Mouse (Mus musculus) embryo, embryonic 11.5 days (tissue): Measurements from ENCODE around the gene Gemin6.
"Not testable (repeated sequence)": the region's sequence is repeated elsewhere in the genome, so short reads cannot be mapped to it uniquely, and the experiment has no call there.

Experiments used
- DNase-seq: peaks from one replicate; pipeline ENCODE4 v3.0.0-alpha.2; 2012; ENCODE audit warnings: low read depth, low spot score

Gene Gemin6

DNA sequence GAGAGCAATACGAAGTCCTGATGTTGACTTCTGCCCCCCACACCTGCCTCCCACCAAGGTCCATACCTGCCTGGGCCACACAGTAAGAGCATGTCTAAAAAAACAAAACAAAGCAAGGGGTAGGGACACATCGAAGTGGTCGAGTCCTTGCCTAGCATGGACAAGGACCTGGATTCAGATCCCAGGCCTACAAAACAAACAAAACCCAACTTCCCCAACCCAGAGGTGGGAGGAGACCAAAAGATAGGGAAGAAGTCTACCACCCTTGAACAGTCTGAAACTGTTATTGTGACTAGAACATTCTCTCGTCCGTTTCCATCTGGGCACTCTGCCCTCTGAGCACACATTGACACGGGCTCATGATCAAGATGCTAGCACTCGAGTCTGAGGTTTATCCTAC lies 10.1 kb downstream of the Gemin6 start:
- no peak for DNase-seq

DNA sequence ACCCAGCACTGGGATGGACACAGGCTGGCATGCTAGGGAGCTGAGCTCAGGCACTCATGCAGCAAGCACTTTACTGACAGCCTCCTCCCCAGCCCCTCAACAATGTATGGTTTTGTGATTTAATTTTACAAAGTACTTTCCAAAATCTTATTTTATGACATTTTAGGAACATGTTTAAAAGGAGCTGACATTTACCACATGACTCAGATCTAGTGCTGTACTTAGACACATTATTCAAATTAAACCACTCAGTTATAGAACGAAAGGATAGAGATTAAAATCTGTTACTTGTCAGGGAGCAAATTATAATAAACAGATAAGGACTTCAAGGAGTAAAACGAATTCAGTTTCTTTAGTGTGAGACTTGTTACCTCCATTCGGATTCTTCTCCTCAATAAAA lies 11.2 kb downstream of the Gemin6 start:
- no peak for DNase-seq

DNA sequence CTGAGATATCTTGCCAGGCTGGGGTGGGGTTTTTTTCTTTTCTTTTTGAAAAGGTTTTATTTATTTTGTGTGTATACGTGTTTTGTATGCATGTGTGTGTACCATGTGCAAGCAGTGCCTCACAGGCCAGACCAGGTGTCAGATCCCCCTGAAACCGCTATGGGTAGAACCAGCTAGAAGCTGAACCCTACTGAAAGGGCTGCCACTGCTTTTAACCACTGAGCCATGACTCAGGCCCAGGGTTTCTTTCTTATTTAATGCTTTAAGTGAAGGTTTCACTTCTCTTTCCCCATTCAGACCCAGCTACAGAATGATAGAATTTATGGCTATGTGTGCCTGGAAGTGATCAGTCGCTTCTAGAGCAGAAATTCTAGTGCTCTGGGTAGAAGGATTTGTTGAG lies 12.6 kb downstream of the Gemin6 start:
- no peak for DNase-seq

DNA sequence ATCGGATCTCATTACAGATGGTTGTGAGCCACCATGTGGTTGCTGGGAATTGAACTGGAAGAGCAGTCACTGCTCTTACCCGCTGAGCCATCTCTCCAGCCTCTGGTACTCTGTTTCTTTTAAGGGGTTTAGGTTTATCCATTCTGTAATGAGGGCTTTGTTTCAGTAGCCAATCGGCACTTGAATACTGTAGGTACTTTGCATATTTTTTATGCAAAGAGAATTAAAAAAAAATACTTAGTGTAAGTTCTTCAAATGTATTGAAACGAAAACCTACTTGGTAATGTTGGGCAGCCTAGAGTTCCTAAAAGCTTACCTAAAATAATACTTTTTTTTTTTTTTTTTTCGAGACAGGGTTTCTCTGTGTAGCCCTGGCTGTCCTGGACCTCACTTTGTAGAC lies 13.2 kb downstream of the Gemin6 start:
- DNase-seq: no peak

DNA sequence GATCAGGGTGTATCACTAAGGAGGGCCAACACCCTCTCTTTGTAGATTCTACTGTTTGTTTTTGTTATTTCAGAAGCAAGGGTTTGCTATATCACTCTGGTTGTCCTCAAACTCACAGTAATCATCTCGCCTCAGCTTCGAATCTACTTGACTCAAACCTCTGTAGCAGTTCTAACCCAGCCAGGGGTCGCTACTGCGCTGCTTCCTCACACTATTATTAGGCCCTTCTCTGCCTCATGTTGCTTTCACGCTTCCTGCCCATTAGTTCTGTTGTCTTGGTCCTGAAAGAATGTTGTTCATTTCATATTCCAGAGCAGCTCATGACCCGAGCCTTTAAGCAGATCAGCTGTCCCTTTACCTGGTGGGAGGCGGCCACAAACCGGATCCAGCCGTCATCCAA lies 17.4 kb downstream of the Gemin6 start:
- DNase-seq: no peak

DNA sequence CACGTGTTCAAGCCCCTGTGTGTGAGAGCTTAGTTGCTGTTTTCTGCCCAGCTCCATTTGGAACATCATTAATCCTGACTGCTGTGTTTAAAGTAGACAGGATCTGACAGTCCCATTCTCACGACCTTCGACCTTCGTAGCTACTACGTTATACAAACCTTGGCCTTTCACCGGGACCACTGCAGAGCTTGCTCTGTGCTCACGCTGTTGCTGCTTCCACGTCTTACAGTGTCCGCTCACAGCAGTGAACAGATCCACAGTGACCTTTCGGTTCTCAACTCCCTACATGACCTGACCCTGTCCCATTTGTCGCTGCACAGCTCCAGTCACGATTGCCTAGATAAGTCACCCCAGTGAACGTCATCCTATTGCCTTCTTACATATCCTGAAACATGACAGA lies 18.9 kb downstream of the Gemin6 start:
- no peak for DNase-seq

DNA sequence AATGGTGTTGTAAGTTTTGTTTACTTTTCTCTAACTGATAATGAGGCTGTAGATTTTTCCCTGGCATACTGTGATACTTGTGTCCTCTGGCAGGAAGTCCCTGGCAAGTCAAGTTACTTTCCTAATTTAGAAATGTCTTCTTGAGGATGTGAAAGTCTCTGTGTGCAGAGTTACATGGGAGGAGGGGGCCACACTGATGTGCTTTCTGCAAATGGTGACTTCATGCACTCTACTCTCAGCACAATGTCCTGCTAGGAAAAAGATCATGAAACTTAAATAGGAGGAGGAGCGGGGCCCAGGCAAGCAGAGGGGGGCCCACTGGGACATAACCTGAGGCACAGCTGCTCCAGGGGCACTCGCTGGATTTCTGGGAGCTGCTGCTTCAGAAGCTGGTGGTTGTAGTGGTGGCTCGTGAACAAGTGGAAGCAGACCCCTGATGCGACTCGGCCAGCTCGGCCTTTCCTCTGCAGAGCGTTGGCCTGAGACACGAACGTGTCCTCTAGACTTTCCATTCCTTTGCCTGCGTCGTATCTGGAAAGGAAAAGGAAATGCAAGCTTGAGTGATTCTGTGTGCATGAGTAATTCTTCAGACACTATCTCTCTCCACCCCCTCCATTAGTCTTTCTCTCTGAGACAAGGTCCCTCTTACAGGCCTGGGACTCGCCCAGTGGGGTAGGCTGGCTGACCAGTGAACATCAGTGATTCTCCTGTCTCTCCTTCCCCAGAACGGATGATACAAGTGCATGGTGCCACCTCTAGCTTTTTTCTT lies 28.7 kb downstream of the Gemin6 start:
- no peak for DNase-seq

DNA sequence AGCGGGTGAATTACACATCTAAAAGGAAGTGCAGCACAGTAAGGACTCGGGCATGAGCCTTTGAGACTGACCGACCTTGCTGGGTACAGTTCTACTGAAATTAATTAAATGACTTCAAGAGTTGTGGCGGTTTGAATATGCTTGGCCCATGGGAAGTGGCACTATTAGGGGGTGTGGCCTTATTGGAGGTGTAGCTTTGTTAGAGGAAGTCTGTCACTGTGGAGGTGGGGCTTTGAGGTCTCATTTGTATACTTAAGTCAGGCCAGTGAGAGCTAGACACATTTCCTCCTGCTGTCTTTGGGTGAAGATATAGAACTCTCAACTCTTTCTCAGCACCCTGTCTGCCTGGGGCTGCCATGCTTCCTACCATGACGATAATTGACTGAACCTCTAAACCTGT lies 30.2 kb downstream of the Gemin6 start:
- DNase-seq: no peak

DNA sequence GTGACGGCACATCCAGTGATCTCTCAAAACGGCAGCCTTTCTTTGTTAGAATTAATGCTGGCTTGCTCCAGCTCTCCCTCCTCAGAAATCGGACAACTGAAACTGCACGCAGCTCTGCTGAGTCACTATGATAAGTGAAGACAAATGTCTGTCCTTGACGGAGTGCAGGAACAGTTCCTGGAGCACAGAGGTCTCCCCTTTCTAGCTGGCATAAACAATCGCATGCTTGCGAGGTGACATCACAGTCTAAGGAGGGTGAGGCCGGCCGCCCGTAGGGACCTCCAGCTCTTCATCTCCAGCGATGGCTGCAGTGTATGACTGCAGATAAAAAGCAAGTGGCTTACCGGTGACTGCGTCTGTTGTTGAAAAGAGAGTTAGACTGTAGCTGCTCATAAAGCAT lies 31.0 kb downstream of the Gemin6 start:
- peak; percentile 16 for DNase-seq

DNA sequence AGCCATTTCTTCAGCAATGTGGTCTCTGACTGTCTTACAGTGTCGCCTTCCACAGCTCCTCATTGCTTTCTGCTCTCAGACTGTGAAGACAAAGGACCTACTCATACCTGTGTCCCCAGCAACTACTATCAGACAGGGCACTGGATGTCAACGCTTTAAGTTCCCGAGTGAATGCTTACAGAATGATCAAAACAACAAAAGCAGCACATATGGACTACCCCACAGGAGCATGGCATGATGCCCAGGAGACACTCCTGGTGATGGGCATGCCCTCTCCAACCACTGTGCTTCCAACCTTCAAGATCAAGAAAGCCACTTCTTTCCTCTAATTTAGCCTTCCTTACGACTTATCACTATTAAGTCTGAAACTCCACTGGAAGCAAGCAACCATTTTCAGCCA lies 42.8 kb downstream of the Gemin6 start:
- no peak for DNase-seq

DNA sequence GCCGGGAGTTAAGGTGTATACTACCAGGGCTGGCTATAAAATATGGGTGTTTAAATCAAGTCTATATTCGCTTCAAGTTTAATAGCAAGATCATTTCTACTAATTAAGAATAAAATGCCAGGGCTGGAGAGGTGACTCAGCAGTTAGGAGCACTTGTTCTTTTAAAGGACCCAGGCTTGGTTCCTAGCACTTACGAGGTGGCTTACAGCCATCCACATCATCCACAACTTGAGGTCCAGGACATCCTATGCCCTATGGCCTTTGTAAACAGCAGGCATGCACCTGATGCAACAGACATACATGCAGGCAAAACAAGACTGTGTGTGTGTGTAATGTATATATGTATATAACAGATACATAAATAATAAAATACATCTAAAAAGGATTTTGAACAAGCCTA lies 43.9 kb downstream of the Gemin6 start:
- DNase-seq: no peak

DNA sequence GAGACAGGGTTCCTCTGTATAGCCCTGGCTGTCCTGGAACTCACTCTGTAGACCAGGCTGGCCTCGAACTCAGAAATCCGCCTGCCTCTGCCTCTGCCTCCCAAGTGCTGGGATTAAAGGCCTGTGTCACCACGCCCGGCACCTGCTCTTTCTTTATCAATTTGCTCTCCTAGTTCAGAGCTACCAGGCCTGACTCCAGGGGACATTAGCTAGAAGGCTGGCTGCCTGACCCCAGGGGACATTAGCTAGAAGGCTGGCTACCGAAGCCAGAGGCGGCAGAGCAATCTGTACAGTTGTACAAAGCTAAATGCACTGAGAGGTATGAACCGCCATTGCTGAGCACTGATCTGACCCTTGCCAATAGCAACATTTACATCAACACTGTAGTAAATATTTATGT lies 46.4 kb downstream of the Gemin6 start:
- DNase-seq: not testable (repeated sequence)
